Mouse (Mus musculus) fat pad, adult 2 months (tissue): ENCODE measurements around the gene Dync1li2.

ENCODE experiments used
- DNase-seq: peaks from one replicate; pipeline ENCODE4 v3.0.0-alpha.2; 2011; ENCODE audit warnings: low read depth, low spot score; ENCODE audit errors: extremely low read depth

Dync1li2 gene

DNA sequence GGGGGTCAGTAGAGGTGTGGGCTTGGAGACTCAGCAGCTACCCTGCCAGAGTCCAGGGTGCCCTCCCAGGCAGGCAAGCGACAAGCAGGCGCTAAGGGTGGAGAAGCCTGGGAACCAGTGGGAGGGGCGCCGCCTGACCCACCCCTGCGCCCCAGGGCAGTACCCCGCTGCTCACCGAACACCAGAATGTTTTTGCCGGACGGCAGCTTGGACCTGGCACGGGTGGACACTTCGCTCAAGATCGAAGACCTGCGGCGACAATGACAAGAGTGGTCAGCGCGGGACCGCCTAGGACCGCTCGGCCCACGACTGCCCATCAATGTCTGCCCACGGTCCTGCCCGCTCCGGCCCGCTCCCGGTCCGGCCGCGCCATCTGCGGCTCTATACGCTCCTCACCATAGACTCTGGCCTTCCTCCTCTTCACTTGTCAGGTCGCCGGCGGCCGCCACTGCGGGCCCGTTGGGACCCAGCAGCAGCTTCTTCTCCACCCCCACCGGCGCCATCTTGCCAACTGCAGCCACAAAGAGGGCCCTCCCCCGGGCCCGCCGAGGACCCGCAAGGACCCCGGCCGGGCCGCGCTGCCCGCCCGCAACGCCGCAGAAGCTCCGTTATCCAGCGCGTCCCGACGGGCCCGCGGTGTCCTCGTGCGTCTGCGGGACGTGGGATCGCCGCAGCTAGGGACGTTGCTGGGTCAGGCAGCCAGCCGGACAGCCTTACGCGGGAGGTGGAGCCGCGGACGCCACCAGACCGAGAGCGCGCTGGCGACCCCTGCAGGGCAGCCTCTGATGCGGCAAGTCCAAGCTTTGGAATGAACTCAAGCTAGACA lies at the start of gene Dync1li2:
Dync1li2 (minus strand) TSS at position 749 of the 826 bp plus-strand sequence.
- no peak for DNase-seq

DNA sequence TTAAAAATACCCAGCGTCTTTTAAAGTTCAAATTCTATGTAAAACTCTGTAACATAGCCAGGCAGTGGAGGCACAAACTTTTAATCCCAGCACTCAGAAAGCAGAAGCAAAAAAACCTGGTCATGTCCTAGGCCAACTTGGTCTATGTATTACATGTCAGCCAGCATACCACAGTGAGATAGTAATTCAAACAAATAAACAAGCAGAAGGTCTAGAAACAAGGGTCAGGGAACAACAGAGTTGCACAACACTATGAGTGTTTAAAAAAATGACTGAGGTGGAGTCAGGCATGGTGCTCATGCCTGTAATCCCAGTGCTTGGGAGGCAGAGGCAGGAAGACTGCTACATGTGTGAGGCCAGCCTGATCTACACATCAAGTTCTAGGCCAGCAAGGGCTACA lies 36.2 kb upstream of the Dync1li2 start:
- no peak for DNase-seq

DNA sequence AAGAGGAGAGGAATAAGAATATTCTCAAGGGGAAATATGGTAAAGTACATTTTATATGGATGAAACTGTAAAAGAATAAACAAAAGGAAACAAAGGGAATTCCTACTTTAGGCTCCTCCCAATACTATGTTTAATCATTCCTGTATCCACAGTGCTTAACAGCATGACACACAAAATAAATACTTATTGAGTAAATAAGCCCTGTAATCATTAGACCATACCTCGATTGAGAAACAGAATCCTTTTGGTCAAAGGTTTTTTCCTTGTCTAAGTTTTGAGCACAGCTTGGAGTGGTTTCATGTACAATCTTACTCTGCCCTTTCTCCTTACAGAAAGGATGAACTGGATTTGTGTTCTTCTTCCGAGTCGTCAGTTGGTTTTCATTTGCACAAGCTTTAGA lies 29.6 kb upstream of the Dync1li2 start:
- DNase-seq, result no peak

DNA sequence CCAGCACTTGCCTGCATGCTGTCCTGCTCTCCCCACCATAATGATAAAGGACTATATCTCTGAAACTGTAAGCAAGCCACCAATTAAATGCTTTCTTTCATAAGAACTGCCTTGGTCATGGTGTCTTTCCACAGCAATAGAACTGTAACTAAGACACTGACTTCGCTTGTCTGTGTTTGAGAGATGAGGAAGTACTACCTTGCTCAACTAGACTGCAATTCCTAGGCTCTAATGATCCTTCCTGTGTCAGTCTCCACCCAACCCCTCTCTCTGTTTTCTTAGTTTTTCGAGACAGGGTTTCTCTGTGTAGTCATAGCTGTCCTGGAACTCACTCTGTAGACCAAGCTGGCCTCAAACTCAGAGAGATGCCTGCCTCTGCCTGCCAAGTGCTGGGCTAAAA lies 24.6 kb upstream of the Dync1li2 start:
- no peak for DNase-seq

- DNase-seq, result no peak
These were observed 9.3 kb upstream of the Dync1li2 start for GRCm38 (mm10) chr8:104452177-104452576.

- DNase-seq, result no peak
These were observed 5.9 kb upstream of the Dync1li2 start for GRCm38 (mm10) chr8:104448796-104449195.

- no peak for DNase-seq
These were observed 3.2 kb upstream of the Dync1li2 start for GRCm38 (mm10) chr8:104446016-104446415.

- DNase-seq, result no peak
These were observed 2.4 kb upstream of the Dync1li2 start for GRCm38 (mm10) chr8:104445248-104445647.

DNA sequence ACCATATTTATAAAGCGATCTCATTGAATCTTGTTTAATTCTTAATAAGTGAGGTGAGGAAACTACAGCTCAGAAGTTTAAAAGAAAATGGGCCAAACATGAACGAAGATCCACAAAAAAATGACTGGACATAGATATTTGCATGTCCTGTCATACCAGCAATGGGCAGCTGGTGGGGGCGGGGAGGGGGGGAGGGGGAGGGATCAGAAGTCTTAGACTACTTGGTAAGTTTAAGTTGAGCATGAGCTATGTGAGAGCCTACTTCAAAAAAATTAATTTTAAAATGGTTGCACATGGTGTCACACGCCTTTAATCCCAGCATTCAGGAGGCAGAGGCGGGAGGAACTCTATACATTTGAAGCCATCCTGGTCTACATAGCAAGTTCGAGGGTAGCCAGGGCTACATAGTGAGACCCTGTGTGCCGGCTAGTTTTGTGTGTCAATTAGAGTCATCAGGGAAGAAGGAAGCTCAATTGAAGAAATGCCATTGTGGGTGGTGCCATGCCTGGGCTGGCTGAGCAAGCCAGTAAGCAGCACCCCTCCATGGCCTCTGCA lies 355 bp upstream of the Dync1li2 start:
- no peak for DNase-seq

- DNase-seq, result no peak
These were observed 1.2 kb downstream of the Dync1li2 start for GRCm38 (mm10) chr8:104441613-104442012.

GRCm38 (mm10) chr8:104439461-104439860 lies 3.4 kb downstream of the Dync1li2 start:
- no peak for DNase-seq

DNA sequence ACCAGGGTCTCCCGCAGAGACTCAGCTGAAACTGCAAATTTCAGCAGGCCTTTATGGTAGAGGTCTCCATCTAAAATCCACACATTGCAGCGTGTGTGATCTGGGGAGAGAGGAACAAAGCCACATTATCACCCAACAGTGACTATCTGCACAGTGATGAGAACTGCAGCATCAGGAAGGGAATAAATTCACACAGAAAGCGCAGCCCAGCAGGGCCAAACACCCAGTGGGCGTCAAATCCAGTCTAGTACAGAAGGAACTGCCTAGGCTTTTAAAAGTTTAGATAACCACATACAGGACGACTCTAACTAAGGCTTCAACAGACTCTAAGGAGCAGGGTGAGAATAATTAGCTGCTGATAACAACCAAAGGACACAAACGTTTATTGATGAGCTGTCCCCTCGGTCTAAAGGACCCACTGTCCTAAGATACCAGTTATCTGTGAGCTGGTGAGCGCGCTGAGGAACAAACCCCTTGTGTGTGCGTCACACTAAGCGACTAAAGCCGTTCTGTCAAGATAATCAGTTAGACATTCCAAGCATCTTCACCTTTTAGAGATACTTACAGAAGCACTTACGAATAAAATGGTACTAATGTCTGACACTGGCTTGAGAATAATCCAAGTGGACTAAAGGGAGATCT lies 5.2 kb downstream of the Dync1li2 start:
- no peak for DNase-seq

DNA sequence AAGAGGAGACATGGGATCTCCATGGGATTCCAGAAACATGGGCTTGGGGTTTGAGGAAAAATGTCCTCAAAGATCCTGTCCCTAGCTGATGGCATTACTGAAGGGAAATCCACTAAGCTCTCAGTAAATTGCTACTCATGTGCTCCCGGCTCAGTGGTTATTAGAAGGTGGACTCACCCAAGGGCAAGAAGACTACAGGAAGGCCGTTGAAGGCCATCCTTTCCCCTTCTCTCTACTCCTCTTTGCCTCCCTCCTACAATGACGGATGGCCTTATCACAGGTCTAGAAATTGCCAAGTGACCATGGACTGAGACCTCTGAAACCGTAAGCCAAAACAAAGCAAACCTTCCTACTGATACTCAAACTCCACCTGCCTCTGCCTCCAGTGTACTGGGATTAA lies 6.3 kb downstream of the Dync1li2 start:
- no peak for DNase-seq

- no peak for DNase-seq
These were observed 6.8 kb downstream of the Dync1li2 start for GRCm38 (mm10) chr8:104436038-104436437.

GRCm38 (mm10) chr8:104434826-104435354 lies 8.0 kb downstream of the Dync1li2 start:
- no peak for DNase-seq

DNA sequence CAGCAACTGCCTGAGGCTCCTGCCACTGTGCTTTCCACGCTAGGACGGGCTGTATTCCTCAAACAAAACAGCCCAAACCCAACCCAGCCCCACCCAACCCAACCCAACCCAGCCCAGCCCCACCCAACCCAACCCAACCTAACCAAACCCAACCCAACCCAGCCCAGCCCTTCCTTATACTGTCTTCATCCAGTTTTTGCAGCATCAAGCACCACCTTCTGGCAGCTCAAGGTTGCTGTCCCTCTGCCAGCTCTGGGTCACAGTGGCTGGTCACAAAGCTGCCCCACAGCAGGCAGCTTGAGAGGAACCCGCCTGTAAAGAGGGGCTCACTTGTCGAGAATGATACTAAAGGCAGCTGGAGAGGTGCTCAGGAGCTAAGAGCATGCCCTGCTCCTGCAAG lies 8.6 kb downstream of the Dync1li2 start:
- DNase-seq, result no peak

- DNase-seq, result no peak
These were observed 9.5 kb downstream of the Dync1li2 start for GRCm38 (mm10) chr8:104433191-104433842.

GRCm38 (mm10) chr8:104432656-104433055 lies 10.2 kb downstream of the Dync1li2 start:
- no peak for DNase-seq

- no peak for DNase-seq
These were observed 12.6 kb downstream of the Dync1li2 start for GRCm38 (mm10) chr8:104430230-104430629.

GRCm38 (mm10) chr8:104427703-104428102 lies 15.1 kb downstream of the Dync1li2 start:
- DNase-seq, result no peak

DNA sequence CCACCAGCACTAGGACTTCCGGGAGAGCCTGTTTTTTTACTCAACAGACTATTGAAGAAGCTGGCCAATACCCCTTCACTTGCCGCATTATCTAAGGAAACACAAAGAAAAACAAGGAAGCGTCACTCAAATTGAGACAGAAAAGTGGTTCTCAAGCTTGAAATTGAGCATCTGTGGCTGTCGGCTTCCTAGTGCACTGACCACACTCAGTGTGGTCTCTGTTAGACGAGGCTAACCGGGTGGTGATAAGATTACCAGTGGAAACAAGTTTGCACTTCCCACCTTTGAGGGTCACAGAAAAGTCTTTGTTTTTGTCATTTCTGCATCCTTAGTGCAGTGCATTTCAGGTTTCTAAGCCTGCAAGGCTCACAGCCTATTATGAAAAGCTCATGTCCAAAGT lies 20.5 kb downstream of the Dync1li2 start:
- no peak for DNase-seq
